Mouse (Mus musculus): ENCODE results near the gene Ddx39. TPM values are rescaled to one million over a fixed set of nuclear protein-coding genes. Genes with fewer than 3 reads are reported as not detected.

Ddx39 gene
- polyA plus RNA-seq, 1 experiment from 2014 or later = 114 TPM

DNA sequence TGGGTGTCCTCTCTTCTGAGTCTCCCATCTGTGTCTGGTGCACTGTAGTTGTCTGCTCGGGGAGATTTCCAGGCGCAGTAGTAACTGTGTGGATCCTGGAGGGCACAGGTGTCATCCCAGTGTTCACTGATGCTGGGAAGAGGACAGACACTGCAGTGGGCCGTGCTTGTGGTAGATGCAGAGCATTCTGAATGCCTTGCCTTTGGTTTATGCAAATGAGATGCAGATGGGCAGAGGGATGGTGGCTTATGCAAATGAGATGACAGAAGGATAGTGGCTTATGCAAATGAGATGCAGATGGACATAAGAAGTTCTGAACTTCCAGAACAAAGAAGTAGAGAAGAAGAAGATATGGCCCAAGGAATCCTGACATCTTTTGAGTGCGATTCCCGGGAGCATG, 16.9 kb downstream of the Ddx39 start:
- H3K4me3 ChIP-seq (ENCODE audit: control insufficient read depth in 1 of 2, insufficient read depth in 1 of 2, low read depth in 1 of 2, low read length in 2 of 2) = no peak overlapping the region
- no peak overlapping the region for H3K9ac ChIP-seq (ENCODE audit: low read length)
- ATAC-seq (ENCODE audit: insufficient number of reproducible peaks, insufficient read depth, low FRiP score, low read depth) = no peak
- H3K9me3 ChIP-seq (ENCODE audit: control insufficient read depth, low read length) = no peaks in the 10 kb centered on the region
- H3K4me1 ChIP-seq (ENCODE audit: control insufficient read depth in 2 of 2, insufficient read depth in 2 of 2, low read length in 2 of 2) = 0 out of 4 replicates have a peak, but pooled peaks cover 0 to 4% of the 10 kb centered on the region in 2 experiments
- H3K27me3 ChIP-seq (ENCODE audit: control insufficient read depth, insufficient read depth, low read length) = no peaks in the 10 kb centered on the region
- H3K36me3 ChIP-seq (ENCODE audit: control insufficient read depth, insufficient read depth, low read length) = peaks cover 58% of the 10 kb centered on the region
- 82% methylated on average over 5 of the region's 5 CpGs for WGBS
- no peak overlapping the region for H3K4me2 ChIP-seq (ENCODE audit: low read length)
- H3K27ac ChIP-seq (replicated peaks in 1 of 2; ENCODE audit: control insufficient read depth in 1 of 2, insufficient read depth in 1 of 2, low read depth in 2 of 2, low read length in 2 of 2) = no peak overlapping the region

- Histone ChIP-seq H3K4me2 (ENCODE audit: low read length) (no peak overlapping the region), H3K27ac (replicated peaks in 1 of 2; ENCODE audit: control insufficient read depth in 1 of 2, insufficient read depth in 1 of 2, low read depth in 2 of 2, low read length in 2 of 2) (no peak overlapping the region), H3K4me1 (ENCODE audit: control insufficient read depth in 2 of 2, insufficient read depth in 2 of 2, low read length in 2 of 2) (peaks cover 5 to 10% of the 10 kb centered on the region in 2 experiments), H3K36me3 (ENCODE audit: control insufficient read depth, insufficient read depth, low read length) (peaks cover 47% of the 10 kb centered on the region), H3K9me3 (ENCODE audit: control insufficient read depth, low read length) (peaks cover 3% of the 10 kb centered on the region; the same call in 1 of the 2 replicates), H3K4me3 (ENCODE audit: control insufficient read depth in 1 of 2, insufficient read depth in 1 of 2, low read depth in 1 of 2, low read length in 2 of 2) (no peak overlapping the region), H3K9ac (ENCODE audit: low read length) (no peak overlapping the region), H3K27me3 (ENCODE audit: control insufficient read depth, insufficient read depth, low read length) (no peaks in the 10 kb centered on the region)
- 74% methylated on average over 6 of the region's 6 CpGs for WGBS
- ATAC-seq (ENCODE audit: insufficient number of reproducible peaks, insufficient read depth, low FRiP score, low read depth) = no peak
Measured at GRCm38 (mm10) chr8:83732919-83733318, 17.9 kb downstream of the Ddx39 start.

DNA sequence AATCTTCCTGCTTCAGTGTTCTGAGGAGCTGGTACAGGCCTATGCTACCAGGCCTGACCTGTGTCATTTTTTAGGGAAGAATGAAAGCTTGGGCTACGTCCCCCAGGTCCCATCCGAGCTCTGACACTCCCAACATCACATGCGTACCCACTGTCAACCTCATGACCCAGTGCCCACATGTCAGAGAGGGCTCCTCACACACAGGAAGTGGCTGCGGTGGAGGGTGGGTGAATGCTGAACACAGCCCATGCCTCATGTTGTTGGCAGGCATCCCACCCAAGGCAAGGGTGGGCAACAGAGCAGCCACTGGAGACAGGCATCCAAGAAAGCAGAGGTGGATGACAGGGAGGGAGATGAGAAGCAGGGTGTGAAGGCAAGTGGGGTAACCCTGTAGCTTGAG, 21.7 kb downstream of the Ddx39 start:
- no peaks in the 10 kb centered on the region for H3K27me3 ChIP-seq (ENCODE audit: control insufficient read depth, insufficient read depth, low read length)
- no peak overlapping the region for H3K4me3 ChIP-seq (ENCODE audit: control insufficient read depth in 1 of 2, insufficient read depth in 1 of 2, low read depth in 1 of 2, low read length in 2 of 2)
- peaks cover 3% of the 10 kb centered on the region; the same call in 1 of the 2 replicates for H3K9me3 ChIP-seq (ENCODE audit: control insufficient read depth, low read length)
- ATAC-seq (ENCODE audit: insufficient number of reproducible peaks, insufficient read depth, low FRiP score, low read depth) = no peak
- peaks cover 14 to 34% of the 10 kb centered on the region in 2 experiments for H3K4me1 ChIP-seq (ENCODE audit: control insufficient read depth in 2 of 2, insufficient read depth in 2 of 2, low read length in 2 of 2)
- H3K27ac ChIP-seq (replicated peaks in 1 of 2; ENCODE audit: control insufficient read depth in 1 of 2, insufficient read depth in 1 of 2, low read depth in 2 of 2, low read length in 2 of 2) = no peak overlapping the region
- WGBS = 88% methylated on average over 4 of the region's 4 CpGs
- no peak overlapping the region for H3K9ac ChIP-seq (ENCODE audit: low read length)
- no peak overlapping the region for H3K4me2 ChIP-seq (ENCODE audit: low read length)
- H3K36me3 ChIP-seq (ENCODE audit: control insufficient read depth, insufficient read depth, low read length) = peaks cover 15% of the 10 kb centered on the region

DNA sequence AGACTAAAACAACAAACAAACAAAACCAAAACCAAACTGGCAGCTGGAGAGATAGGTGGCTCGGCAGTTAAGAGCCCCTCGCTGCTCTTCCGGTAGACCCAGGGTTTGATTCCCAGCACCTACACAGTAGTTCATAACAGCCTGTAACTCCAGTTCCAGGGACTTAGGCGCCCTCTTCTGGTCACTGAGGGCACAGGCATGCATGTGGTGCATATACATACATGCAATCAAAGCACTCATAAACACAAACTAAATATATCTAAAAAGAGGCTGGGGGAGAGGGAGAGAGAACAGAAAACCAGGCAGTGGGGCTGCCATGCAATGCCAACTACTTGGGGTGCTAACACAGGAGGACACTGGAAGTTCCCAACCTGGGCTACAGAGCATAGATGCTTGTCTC, 22.4 kb downstream of the Ddx39 start:
- no peaks in the 10 kb centered on the region for H3K27me3 ChIP-seq (ENCODE audit: control insufficient read depth, insufficient read depth, low read length)
- H3K27ac ChIP-seq (replicated peaks in 1 of 2; ENCODE audit: control insufficient read depth in 1 of 2, insufficient read depth in 1 of 2, low read depth in 2 of 2, low read length in 2 of 2) = peak overlapping the region in 1 of 2 experiments; percentile 82; a peak in 2 of 4 replicates
- H3K4me2 ChIP-seq (ENCODE audit: low read length) = peak overlapping the region; percentile 38
- no peak overlapping the region for H3K9ac ChIP-seq (ENCODE audit: low read length)
- H3K36me3 ChIP-seq (ENCODE audit: control insufficient read depth, insufficient read depth, low read length) = peaks cover 12% of the 10 kb centered on the region
- no peak for ATAC-seq (ENCODE audit: insufficient number of reproducible peaks, insufficient read depth, low FRiP score, low read depth)
- peaks cover 3% of the 10 kb centered on the region; the same call in 1 of the 2 replicates for H3K9me3 ChIP-seq (ENCODE audit: control insufficient read depth, low read length)
- no peak overlapping the region for H3K4me3 ChIP-seq (ENCODE audit: control insufficient read depth in 1 of 2, insufficient read depth in 1 of 2, low read depth in 1 of 2, low read length in 2 of 2)
- 83% methylated on average over 4 of the region's 4 CpGs for WGBS
- H3K4me1 ChIP-seq (ENCODE audit: control insufficient read depth in 2 of 2, insufficient read depth in 2 of 2, low read length in 2 of 2) = peaks cover 16 to 36% of the 10 kb centered on the region in 2 experiments

DNA sequence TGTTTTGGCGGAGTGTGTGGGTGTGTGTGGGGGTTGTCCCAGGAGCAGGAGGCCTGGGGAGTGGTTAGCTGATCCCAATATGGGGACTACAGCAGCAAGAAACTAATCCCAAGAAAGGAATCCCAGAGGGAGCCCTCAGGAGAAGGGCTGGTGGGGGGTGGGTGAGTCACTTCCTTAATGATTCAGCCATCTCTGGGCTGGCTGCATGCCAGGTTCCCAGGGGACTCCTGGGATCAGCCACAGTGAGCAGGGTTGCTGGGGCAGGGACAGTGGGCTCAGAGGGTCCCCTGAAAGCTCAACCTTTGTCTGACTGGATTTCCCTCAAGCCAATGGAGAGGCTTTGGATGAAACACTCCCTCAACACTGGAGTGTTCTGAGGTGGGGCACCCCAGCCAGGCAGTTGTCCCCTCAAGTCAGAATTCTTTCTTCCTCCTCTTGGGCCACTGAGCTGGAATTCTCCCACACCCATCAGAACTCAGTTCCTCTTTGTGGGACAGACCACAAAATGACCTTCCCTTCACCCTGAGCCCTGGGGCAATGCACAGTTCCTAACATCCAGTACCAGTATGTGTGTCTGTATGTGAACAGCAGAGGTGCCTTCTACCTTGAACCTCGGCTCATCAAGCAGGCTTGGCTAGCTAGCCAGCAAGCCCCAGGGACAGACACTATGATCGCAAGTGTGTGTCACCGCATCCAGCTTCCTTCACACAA, 23.0 kb downstream of the Ddx39 start:
- Histone ChIP-seq H3K4me2 (ENCODE audit: low read length) (peak overlapping the region; percentile 95), H3K9ac (ENCODE audit: low read length) (peak overlapping the region; percentile 23; the same call in 1 of the 2 replicates), H3K36me3 (ENCODE audit: control insufficient read depth, insufficient read depth, low read length) (peaks cover 9% of the 10 kb centered on the region), H3K4me3 (ENCODE audit: control insufficient read depth in 1 of 2, insufficient read depth in 1 of 2, low read depth in 1 of 2, low read length in 2 of 2) (no peak overlapping the region), H3K4me1 (ENCODE audit: control insufficient read depth in 2 of 2, insufficient read depth in 2 of 2, low read length in 2 of 2) (peaks cover 16 to 36% of the 10 kb centered on the region in 2 experiments), H3K27ac (replicated peaks in 1 of 2; ENCODE audit: control insufficient read depth in 1 of 2, insufficient read depth in 1 of 2, low read depth in 2 of 2, low read length in 2 of 2) (peak overlapping the region; percentile 29 to 82), H3K9me3 (ENCODE audit: control insufficient read depth, low read length) (peaks cover 3% of the 10 kb centered on the region; the same call in 1 of the 2 replicates), H3K27me3 (ENCODE audit: control insufficient read depth, insufficient read depth, low read length) (no peaks in the 10 kb centered on the region)
- ATAC-seq (ENCODE audit: insufficient number of reproducible peaks, insufficient read depth, low FRiP score, low read depth) = peak; percentile 28; the same call in 1 of the 2 replicates
- 69% methylated on average over 4 of the region's 4 CpGs for WGBS

- peak overlapping the region in 1 of 2 experiments; percentile 69; a peak in 3 of 4 replicates for H3K4me3 ChIP-seq (ENCODE audit: control insufficient read depth in 1 of 2, insufficient read depth in 1 of 2, low read depth in 1 of 2, low read length in 2 of 2)
- H3K36me3 ChIP-seq (ENCODE audit: control insufficient read depth, insufficient read depth, low read length) = no peaks in the 10 kb centered on the region
- no peak for ATAC-seq (ENCODE audit: insufficient number of reproducible peaks, insufficient read depth, low FRiP score, low read depth)
- H3K27me3 ChIP-seq (ENCODE audit: control insufficient read depth, insufficient read depth, low read length) = no peaks in the 10 kb centered on the region
- H3K9me3 ChIP-seq (ENCODE audit: control insufficient read depth, low read length) = peaks cover 3% of the 10 kb centered on the region; the same call in 1 of the 2 replicates
- H3K4me2 ChIP-seq (ENCODE audit: low read length) = peak overlapping the region; percentile 95
- peaks cover 16 to 36% of the 10 kb centered on the region in 2 experiments for H3K4me1 ChIP-seq (ENCODE audit: control insufficient read depth in 2 of 2, insufficient read depth in 2 of 2, low read length in 2 of 2)
- 70% methylated on average over 10 of the region's 10 CpGs for WGBS
- H3K27ac ChIP-seq (replicated peaks in 1 of 2; ENCODE audit: control insufficient read depth in 1 of 2, insufficient read depth in 1 of 2, low read depth in 2 of 2, low read length in 2 of 2) = peak overlapping the region; percentile 38 to 82; a peak in 3 of 4 replicates
- H3K9ac ChIP-seq (ENCODE audit: low read length) = peak overlapping the region; percentile 93; the same call in 1 of the 2 replicates
Measured at GRCm38 (mm10) chr8:83738949-83739710, 24.2 kb downstream of the Ddx39 start.

- no peaks in the 10 kb centered on the region for H3K36me3 ChIP-seq (ENCODE audit: control insufficient read depth, insufficient read depth, low read length)
- WGBS = 40% methylated on average over 8 of the region's 8 CpGs
- no peaks in the 10 kb centered on the region for H3K27me3 ChIP-seq (ENCODE audit: control insufficient read depth, insufficient read depth, low read length)
- H3K9me3 ChIP-seq (ENCODE audit: control insufficient read depth, low read length) = peaks cover 3% of the 10 kb centered on the region; the same call in 1 of the 2 replicates
- peak overlapping the region; percentile 95 for H3K4me2 ChIP-seq (ENCODE audit: low read length)
- ATAC-seq (ENCODE audit: insufficient number of reproducible peaks, insufficient read depth, low FRiP score, low read depth) = no peak
- H3K4me3 ChIP-seq (ENCODE audit: control insufficient read depth in 1 of 2, insufficient read depth in 1 of 2, low read depth in 1 of 2, low read length in 2 of 2) = peak overlapping the region; percentile 13 to 69
- peaks cover 16 to 36% of the 10 kb centered on the region in 2 experiments for H3K4me1 ChIP-seq (ENCODE audit: control insufficient read depth in 2 of 2, insufficient read depth in 2 of 2, low read length in 2 of 2)
- H3K9ac ChIP-seq (ENCODE audit: low read length) = peak overlapping the region; percentile 93
- H3K27ac ChIP-seq (replicated peaks in 1 of 2; ENCODE audit: control insufficient read depth in 1 of 2, insufficient read depth in 1 of 2, low read depth in 2 of 2, low read length in 2 of 2) = peak overlapping the region in 1 of 2 experiments; percentile 82; a peak in 2 of 4 replicates
Measured at GRCm38 (mm10) chr8:83739711-83740468, 24.9 kb downstream of the Ddx39 start.
